Mouse (Mus musculus): Measurements from ENCODE around the gene Celsr1. TPM values are rescaled to one million over a fixed set of nuclear protein-coding genes. Genes with fewer than 3 reads are reported as not detected.
"Not testable (repeated sequence)": the region's sequence is repeated elsewhere in the genome, so short reads cannot be mapped to it uniquely, and the experiment has no call there.

The Celsr1 gene
- polyA plus RNA-seq, 1 experiment from 2014 or later = 3.9 TPM

DNA sequence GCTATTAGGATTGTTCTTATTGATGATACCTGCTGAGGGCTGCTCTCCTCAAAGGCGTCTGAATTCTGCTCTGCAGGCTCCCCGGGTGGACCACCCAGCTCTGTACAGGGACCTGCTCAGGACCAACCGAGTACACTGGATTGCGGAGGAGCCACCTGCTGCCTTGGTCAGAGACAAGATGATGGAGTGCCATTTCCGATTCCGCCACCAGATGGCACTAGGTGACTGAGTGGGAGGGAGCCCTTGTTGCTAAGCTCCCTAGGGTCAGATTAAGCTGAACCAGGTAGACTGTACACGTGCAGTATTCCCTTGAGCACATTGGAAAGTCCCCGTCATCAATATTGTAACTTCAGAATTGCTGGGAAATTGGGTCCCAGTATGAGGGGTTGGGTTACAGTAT lies 137.3 kb downstream of the Celsr1 start:
- Histone ChIP-seq H3K9me3 (replicated peaks) (no peaks in the 10 kb centered on the region), H3K4me2 (no peak overlapping the region), H3K27me3 (no peaks in the 10 kb centered on the region), H3K4me3 (replicated peaks) (no peak overlapping the region), H3K9ac (no peak overlapping the region), H3K4me1 (no peaks in the 10 kb centered on the region), H3K27ac (no peak overlapping the region), H3K36me3 (peaks cover 98% of the 10 kb centered on the region)
- peak; percentile 46; the same call in 1 of the 2 replicates for ATAC-seq (replicated peaks; ENCODE audit: low FRiP score)
- WGBS = 16% methylated on average over 8 of the region's 8 CpGs

- Histone ChIP-seq H3K4me2 (no peak overlapping the region), H3K36me3 (peaks cover 94% of the 10 kb centered on the region), H3K9me3 (replicated peaks) (no peaks in the 10 kb centered on the region), H3K4me3 (replicated peaks) (no peak overlapping the region), H3K27me3 (no peaks in the 10 kb centered on the region), H3K27ac (no peak overlapping the region), H3K9ac (no peak overlapping the region), H3K4me1 (no peaks in the 10 kb centered on the region)
- WGBS = 87% methylated on average over 7 of the region's 7 CpGs
- no peak for ATAC-seq (replicated peaks; ENCODE audit: low FRiP score)
These were observed 139.7 kb downstream of the Celsr1 start for GRCm38 (mm10) chr15:85893871-85894270.

DNA sequence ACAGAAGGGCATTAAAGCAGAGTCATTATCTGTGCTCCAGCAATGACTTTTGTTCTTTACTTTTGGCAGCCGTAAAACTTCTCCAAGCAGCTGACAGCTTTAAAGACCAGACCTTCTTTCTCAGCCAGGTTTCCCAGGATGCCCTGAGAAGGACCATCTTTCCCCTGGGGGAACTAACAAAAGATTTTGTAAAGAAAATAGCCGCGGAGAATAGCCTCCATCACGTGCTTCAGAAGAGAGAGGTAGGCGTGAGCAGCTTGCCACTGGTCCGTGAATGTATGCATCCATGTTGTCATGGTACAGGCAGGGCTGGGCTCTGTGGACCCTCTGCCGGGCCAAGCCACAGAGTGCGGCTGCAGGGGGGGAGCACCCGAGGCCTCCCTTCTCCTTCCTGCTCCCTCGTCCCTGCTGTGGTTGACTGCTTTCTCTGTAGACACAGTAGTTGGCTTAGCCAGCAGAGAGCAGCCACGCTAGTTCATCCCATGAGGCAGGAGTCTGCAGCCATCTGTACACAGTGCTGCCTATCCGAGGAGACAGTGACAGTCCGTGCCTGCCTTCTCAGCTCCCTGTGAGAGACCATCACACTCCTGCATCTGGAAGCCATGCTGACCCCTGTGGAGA lies 141.0 kb downstream of the Celsr1 start:
- no peak overlapping the region for H3K4me2 ChIP-seq
- H3K9ac ChIP-seq = no peak overlapping the region
- ATAC-seq (replicated peaks; ENCODE audit: low FRiP score) = no peak
- H3K36me3 ChIP-seq = peaks cover 94% of the 10 kb centered on the region
- H3K4me1 ChIP-seq = no peaks in the 10 kb centered on the region
- H3K27me3 ChIP-seq = no peaks in the 10 kb centered on the region
- H3K27ac ChIP-seq = no peak overlapping the region
- no peaks in the 10 kb centered on the region for H3K9me3 ChIP-seq (replicated peaks)
- 74% methylated on average over 13 of the region's 13 CpGs for WGBS
- no peak overlapping the region for H3K4me3 ChIP-seq (replicated peaks)

DNA sequence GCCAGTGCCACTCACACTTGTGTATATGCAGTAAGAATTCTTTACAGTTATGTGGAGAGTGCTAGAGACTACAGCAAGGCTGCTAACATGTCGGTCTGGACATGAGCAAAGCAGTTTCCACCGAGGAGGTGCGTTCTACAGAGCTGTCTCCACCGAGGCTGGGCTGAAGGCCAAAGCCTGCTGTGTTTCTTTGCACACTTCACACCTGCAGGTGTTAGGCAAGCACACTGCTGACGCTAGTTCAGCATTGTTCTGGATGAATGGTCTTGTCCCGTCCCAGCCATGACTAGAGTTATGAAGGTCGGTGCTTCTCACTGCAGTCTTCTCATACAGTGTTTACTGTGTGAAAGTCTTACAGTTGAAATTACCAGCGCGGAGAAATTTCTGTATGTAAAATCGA lies 141.6 kb downstream of the Celsr1 start:
- no peak overlapping the region for H3K9ac ChIP-seq
- 69% methylated on average over 10 of the region's 10 CpGs for WGBS

DNA sequence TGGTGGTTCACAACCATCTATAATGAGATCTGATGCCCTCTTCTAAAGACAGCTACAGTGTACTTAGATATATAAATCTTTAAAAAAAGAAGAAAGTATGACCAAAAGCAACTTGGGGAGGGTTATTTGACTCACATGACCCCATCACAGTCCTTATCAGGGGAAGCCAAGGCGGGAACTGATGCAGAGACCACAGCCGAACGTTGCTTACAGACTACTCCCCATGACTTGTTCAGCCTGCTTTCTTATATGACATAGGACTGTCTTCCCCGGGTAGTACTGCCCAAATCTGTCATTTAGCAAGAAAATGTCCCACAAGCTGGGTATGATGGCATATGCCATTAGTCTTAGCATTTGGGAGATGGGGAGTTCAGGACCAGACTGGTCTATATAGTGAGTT lies 144.3 kb downstream of the Celsr1 start:
- no peaks in the 10 kb centered on the region for H3K27me3 ChIP-seq
- H3K4me2 ChIP-seq = no peak overlapping the region
- no peak for ATAC-seq (replicated peaks; ENCODE audit: low FRiP score)
- H3K9me3 ChIP-seq (replicated peaks) = no peaks in the 10 kb centered on the region
- H3K36me3 ChIP-seq = peaks cover 90% of the 10 kb centered on the region
- H3K4me1 ChIP-seq = no peaks in the 10 kb centered on the region
- H3K4me3 ChIP-seq (replicated peaks) = no peak overlapping the region
- WGBS = 87% methylated on average over 4 of the region's 4 CpGs
- H3K27ac ChIP-seq = no peak overlapping the region
- no peak overlapping the region for H3K9ac ChIP-seq

More for the DNA sequence above, 141.6 kb downstream of the Celsr1 start:
- no peak for ATAC-seq (replicated peaks; ENCODE audit: low FRiP score)
- Histone ChIP-seq H3K36me3 (peaks cover 90% of the 10 kb centered on the region), H3K4me3 (replicated peaks) (no peak overlapping the region), H3K27me3 (no peaks in the 10 kb centered on the region), H3K9me3 (replicated peaks) (no peaks in the 10 kb centered on the region), H3K4me2 (no peak overlapping the region), H3K4me1 (no peaks in the 10 kb centered on the region), H3K27ac (no peak overlapping the region)

DNA sequence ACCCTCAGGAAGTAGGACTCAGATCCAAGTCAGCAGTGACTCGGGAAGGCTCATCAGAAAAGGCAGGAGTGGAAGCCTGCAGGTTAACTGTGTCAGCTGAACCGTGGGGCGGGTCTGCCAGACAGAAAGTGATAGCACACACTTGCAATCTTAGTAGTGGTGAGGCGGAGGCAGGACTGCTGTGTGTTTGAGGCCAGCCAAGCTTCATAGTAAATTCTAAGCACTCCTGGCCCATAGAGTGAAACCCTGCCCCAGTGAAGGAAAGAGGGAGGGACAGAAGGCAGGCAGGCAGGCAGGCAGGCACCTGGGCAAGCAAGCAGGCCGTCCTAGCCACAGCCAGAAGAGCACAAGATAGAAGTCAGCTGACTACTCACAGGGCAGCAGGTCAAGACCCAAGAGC lies 148.0 kb downstream of the Celsr1 start:
- Histone ChIP-seq H3K36me3 (peaks cover 79% of the 10 kb centered on the region), H3K4me3 (replicated peaks) (no peak overlapping the region), H3K27me3 (no peaks in the 10 kb centered on the region), H3K4me1 (peaks cover 1% of the 10 kb centered on the region; the same call in 1 of the 2 replicates), H3K9ac (no peak overlapping the region), H3K9me3 (replicated peaks) (no peaks in the 10 kb centered on the region), H3K4me2 (no peak overlapping the region), H3K27ac (no peak overlapping the region)
- 80% methylated on average over 5 of the region's 5 CpGs for WGBS
- no peak for ATAC-seq (replicated peaks; ENCODE audit: low FRiP score)

DNA sequence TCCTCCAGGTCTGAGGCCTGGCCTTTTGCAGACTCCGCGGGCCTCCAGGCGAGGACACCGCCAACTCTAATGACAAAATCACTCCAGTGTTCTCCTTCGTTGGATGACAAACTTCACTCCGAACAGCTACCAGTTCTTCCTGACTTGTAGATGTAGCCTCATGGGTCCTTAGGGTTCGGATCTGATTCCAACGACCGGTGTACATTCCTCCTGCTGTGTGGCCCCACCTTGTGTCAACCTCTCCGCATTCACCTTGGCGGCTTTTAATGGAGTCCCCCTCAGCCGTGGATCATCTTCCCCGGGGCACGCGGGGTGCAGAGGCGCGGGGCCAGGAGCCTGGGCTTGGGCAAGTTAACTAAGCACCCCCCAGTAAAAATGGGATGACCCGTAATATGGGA lies 154.1 kb downstream of the Celsr1 start:
- Histone ChIP-seq H3K4me1 (peaks cover 19% of the 10 kb centered on the region), H3K4me2 (peak overlapping the region; percentile 90), H3K36me3 (peaks cover 56% of the 10 kb centered on the region), H3K9ac (peak overlapping the region; percentile 87), H3K9me3 (replicated peaks) (no peaks in the 10 kb centered on the region), H3K27ac (peak overlapping the region; percentile 84), H3K27me3 (no peaks in the 10 kb centered on the region), H3K4me3 (replicated peaks) (peak overlapping the region; percentile 86)
- ATAC-seq (replicated peaks; ENCODE audit: low FRiP score) = peak; percentile 24
- 2% methylated on average over 18 of the region's 18 CpGs for WGBS

GRCm38 (mm10) chr15:85878848-85879497 lies 154.6 kb downstream of the Celsr1 start, which contains the start of gene Trmu:
Trmu (plus strand) TSS chr15:85879312.
- ATAC-seq (replicated peaks; ENCODE audit: low FRiP score) = peak; percentile 96
- Histone ChIP-seq H3K4me1 (peaks cover 19% of the 10 kb centered on the region), H3K27ac (peak within 1 kb of the TSS; percentile 84), H3K27me3 (no peaks in the 10 kb centered on the region), H3K9ac (peak within 1 kb of the TSS; percentile 87), H3K36me3 (peaks cover 56% of the 10 kb centered on the region), H3K4me2 (peak within 1 kb of the TSS; percentile 90), H3K9me3 (replicated peaks) (no peaks in the 10 kb centered on the region), H3K4me3 (replicated peaks) (peak within 1 kb of the TSS; percentile 86)
- WGBS = under 1% methylated on average over 50 of the region's 50 CpGs

- Histone ChIP-seq H3K4me1 (peaks cover 19% of the 10 kb centered on the region), H3K9me3 (replicated peaks) (no peaks in the 10 kb centered on the region), H3K27me3 (no peaks in the 10 kb centered on the region), H3K4me3 (replicated peaks) (no peak overlapping the region), H3K27ac (no peak overlapping the region), H3K9ac (no peak overlapping the region), H3K36me3 (peaks cover 55% of the 10 kb centered on the region), H3K4me2 (no peak overlapping the region)
- 93% methylated on average over 7 of the region's 7 CpGs for WGBS
- no peak for ATAC-seq (replicated peaks; ENCODE audit: low FRiP score)
These were observed 156.2 kb downstream of the Celsr1 start for GRCm38 (mm10) chr15:85877336-85877735.

DNA sequence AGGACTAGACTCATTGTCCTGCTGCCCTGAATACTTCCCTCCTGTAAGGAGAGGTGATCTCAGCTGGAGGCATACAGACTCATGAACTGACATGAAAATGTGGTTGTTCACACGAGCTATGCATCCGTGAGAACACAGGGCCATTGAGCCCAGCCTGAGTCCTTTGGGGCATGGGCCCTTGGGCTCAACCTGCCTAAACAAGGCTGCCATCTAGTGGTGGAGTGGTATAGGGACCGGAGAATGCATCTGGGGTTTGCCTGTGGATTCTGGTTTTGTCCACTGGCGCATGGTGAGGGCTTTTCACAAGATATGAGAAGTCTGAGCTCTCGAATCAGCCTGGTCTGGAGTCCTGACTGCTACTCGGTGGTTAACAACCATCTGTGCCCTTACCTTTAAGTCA lies 165.9 kb downstream of the Celsr1 start:
- no peak overlapping the region for H3K9ac ChIP-seq
- no peak overlapping the region for H3K4me3 ChIP-seq (replicated peaks)
- ATAC-seq (replicated peaks; ENCODE audit: low FRiP score) = no peak
- no peaks in the 10 kb centered on the region for H3K9me3 ChIP-seq (replicated peaks)
- H3K4me1 ChIP-seq = no peaks in the 10 kb centered on the region
- peaks cover 91% of the 10 kb centered on the region for H3K36me3 ChIP-seq
- no peak overlapping the region for H3K27ac ChIP-seq
- H3K4me2 ChIP-seq = no peak overlapping the region
- 55% methylated on average over 6 of the region's 6 CpGs for WGBS
- H3K27me3 ChIP-seq = no peaks in the 10 kb centered on the region

DNA sequence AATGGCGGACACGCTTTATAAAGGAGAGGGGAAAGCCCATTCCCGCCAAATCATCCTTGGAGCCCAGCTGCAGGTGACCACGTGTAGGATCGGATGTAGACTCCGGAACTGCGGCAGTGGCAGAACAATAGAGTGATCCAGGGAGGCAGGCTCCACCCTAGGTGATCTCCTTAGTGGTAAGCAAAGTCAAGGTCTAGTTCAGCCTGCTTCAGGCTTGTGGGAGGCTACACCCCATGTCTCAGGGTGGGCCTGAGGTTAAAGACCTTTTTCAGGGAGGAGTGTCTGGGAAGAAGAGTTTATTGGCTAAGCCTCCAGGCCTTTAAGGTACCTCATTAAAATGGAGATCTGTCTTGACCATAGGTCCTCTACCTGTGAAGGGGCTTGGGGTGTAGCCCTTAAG lies 167.7 kb downstream of the Celsr1 start:
- not testable (repeated sequence) for H3K9me3 ChIP-seq (replicated peaks); H3K4me3 ChIP-seq (replicated peaks); H3K4me1 ChIP-seq; ATAC-seq (replicated peaks; ENCODE audit: low FRiP score); H3K4me2 ChIP-seq; H3K27me3 ChIP-seq; H3K27ac ChIP-seq; H3K9ac ChIP-seq
- WGBS = 90% methylated on average over 7 of the region's 7 CpGs
- peaks cover 90% of the 10 kb centered on the region for H3K36me3 ChIP-seq

GRCm38 (mm10) chr15:85859490-85860031 lies 174.0 kb downstream of the Celsr1 start, which contains the start of gene Gtse1:
Gtse1 (plus strand) TSS chr15:85859745.
- peak; percentile 98 for ATAC-seq (replicated peaks; ENCODE audit: low FRiP score)
- peak within 1 kb of the TSS; percentile 83 for H3K27ac ChIP-seq
- H3K4me3 ChIP-seq (replicated peaks) = peak within 1 kb of the TSS; percentile 69
- WGBS = under 1% methylated on average over 42 of the region's 42 CpGs
- peak within 1 kb of the TSS; percentile 89 for H3K4me2 ChIP-seq
- peaks cover 36% of the 10 kb centered on the region for H3K36me3 ChIP-seq
- no peaks in the 10 kb centered on the region for H3K27me3 ChIP-seq
- no peaks in the 10 kb centered on the region for H3K9me3 ChIP-seq (replicated peaks)
- peak within 1 kb of the TSS; percentile 77 for H3K9ac ChIP-seq
- peaks cover 25% of the 10 kb centered on the region for H3K4me1 ChIP-seq

All from kidney, embryonic 15.5 days (tissue).